Mouse (Mus musculus): Measurements from ENCODE around the gene Arl10. TPM values are rescaled to one million over a fixed set of nuclear protein-coding genes. Genes with fewer than 3 reads are reported as not detected.
A peak's percentile ranks its signal among the peaks of the same experiment; 100 is the strongest.

The Arl10 gene
- 96.9 and 100 TPM in 2 replicates for polyA plus RNA-seq (2015; fragmentation: Nextera tagmentation; extraction: Ambion mirVana)

GRCm38 (mm10) chr13:54574854-54575481 lies at the start of gene Arl10:
Gene Arl10, plus strand, starts transcription at chr13:54575015.
- ATAC-seq: peak; percentile 95
- Histone ChIP-seq H3K9ac (ENCODE audit: low read depth, low read length) (peak within 1 kb of the TSS; percentile 99), H3K9me3 (ENCODE audit: control insufficient read depth, low read length) (no peaks in the 10 kb centered on the region), H3K27ac (ENCODE audit: low read depth, low read length) (peak within 1 kb of the TSS; percentile 85), H3K4me3 (ENCODE audit: low read length) (peak within 1 kb of the TSS; percentile 99), H3K36me3 (ENCODE audit: control insufficient read depth, insufficient read depth, low read length) (peaks cover 9% of the 10 kb centered on the region), H3K27me3 (replicated peaks; ENCODE audit: control insufficient read depth, insufficient read depth, low read length) (peaks cover 3% of the 10 kb centered on the region; the same call in 1 of the 2 replicates), H3K4me2 (ENCODE audit: low read length) (peak within 1 kb of the TSS; percentile 94), H3K4me1 (ENCODE audit: control insufficient read depth, insufficient read depth, low read depth, low read length) (peaks cover 22% of the 10 kb centered on the region)
- under 1% methylated on average over 52 of the region's 55 CpGs for WGBS

DNA sequence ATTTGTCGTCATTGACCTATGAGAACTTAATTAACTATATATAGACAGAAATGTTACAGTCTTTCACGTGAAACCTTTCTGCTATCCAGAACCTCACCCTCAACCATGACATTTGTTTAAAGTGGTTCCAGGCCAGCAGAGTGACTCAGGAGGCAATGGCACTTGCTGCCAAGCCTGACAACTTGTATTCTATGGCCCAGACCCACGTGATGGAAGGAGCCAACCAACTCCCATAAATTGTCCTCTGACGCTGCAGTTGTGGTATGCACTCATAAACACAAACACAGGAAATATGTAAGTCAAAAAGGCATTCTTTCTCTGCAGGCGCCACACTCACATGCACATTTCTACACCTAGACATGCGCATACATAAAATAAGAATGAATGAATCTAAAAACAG lies 47.7 kb upstream of the Arl10 start:
- Histone ChIP-seq H3K9me3 (ENCODE audit: control insufficient read depth, low read length) (no peaks in the 10 kb centered on the region), H3K27me3 (replicated peaks; ENCODE audit: control insufficient read depth, insufficient read depth, low read length) (no peaks in the 10 kb centered on the region), H3K4me2 (ENCODE audit: low read length) (no peak overlapping the region), H3K36me3 (ENCODE audit: control insufficient read depth, insufficient read depth, low read length) (peaks cover 58% of the 10 kb centered on the region), H3K9ac (ENCODE audit: low read depth, low read length) (no peak overlapping the region), H3K27ac (ENCODE audit: low read depth, low read length) (no peak overlapping the region), H3K4me3 (ENCODE audit: low read length) (no peak overlapping the region), H3K4me1 (ENCODE audit: control insufficient read depth, insufficient read depth, low read depth, low read length) (no peaks in the 10 kb centered on the region)
- no peak for ATAC-seq
- 90% methylated on average over 6 of the region's 6 CpGs for WGBS

DNA sequence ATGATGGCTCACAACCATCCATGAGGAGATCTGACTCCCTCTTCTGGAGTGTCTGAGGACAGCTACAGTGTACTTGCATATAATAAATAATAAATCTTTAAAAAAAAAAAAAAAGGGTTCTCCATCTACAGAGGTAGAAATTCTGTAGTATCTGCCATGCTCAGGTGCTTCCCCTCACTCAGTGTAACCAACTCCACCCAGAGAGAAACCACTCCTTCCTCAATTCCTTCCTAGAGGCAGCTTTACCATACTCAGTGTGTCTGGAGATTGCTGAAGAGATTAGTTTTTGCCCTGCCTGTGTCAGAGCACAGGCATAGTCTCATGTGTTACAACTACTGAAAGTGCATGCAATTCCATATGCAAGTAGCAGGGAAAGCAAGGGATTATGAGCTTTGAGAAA lies 42.7 kb upstream of the Arl10 start:
- Histone ChIP-seq H3K36me3 (ENCODE audit: control insufficient read depth, insufficient read depth, low read length) (peaks cover 42% of the 10 kb centered on the region), H3K9me3 (ENCODE audit: control insufficient read depth, low read length) (no peaks in the 10 kb centered on the region), H3K4me2 (ENCODE audit: low read length) (no peak overlapping the region), H3K4me1 (ENCODE audit: control insufficient read depth, insufficient read depth, low read depth, low read length) (no peaks in the 10 kb centered on the region), H3K4me3 (ENCODE audit: low read length) (no peak overlapping the region), H3K27me3 (replicated peaks; ENCODE audit: control insufficient read depth, insufficient read depth, low read length) (no peaks in the 10 kb centered on the region), H3K27ac (ENCODE audit: low read depth, low read length) (no peak overlapping the region), H3K9ac (ENCODE audit: low read depth, low read length) (no peak overlapping the region)
- no peak for ATAC-seq

- Histone ChIP-seq H3K4me3 (ENCODE audit: low read length) (no peak overlapping the region), H3K27me3 (replicated peaks; ENCODE audit: control insufficient read depth, insufficient read depth, low read length) (no peaks in the 10 kb centered on the region), H3K4me1 (ENCODE audit: control insufficient read depth, insufficient read depth, low read depth, low read length) (no peaks in the 10 kb centered on the region), H3K4me2 (ENCODE audit: low read length) (no peak overlapping the region), H3K36me3 (ENCODE audit: control insufficient read depth, insufficient read depth, low read length) (peaks cover 44% of the 10 kb centered on the region), H3K27ac (ENCODE audit: low read depth, low read length) (no peak overlapping the region), H3K9ac (ENCODE audit: low read depth, low read length) (no peak overlapping the region), H3K9me3 (ENCODE audit: control insufficient read depth, low read length) (no peaks in the 10 kb centered on the region)
- ATAC-seq: no peak
- WGBS: 88% methylated on average over 7 of the region's 7 CpGs
Observed at GRCm38 (mm10) chr13:54548036-54548435, 26.8 kb upstream of the Arl10 start.

- Histone ChIP-seq H3K4me3 (ENCODE audit: low read length) (no peak overlapping the region), H3K9ac (ENCODE audit: low read depth, low read length) (no peak overlapping the region), H3K4me1 (ENCODE audit: control insufficient read depth, insufficient read depth, low read depth, low read length) (no peaks in the 10 kb centered on the region), H3K27me3 (replicated peaks; ENCODE audit: control insufficient read depth, insufficient read depth, low read length) (no peaks in the 10 kb centered on the region), H3K27ac (ENCODE audit: low read depth, low read length) (no peak overlapping the region), H3K9me3 (ENCODE audit: control insufficient read depth, low read length) (no peaks in the 10 kb centered on the region), H3K36me3 (ENCODE audit: control insufficient read depth, insufficient read depth, low read length) (peaks cover 58% of the 10 kb centered on the region), H3K4me2 (ENCODE audit: low read length) (no peak overlapping the region)
- WGBS: 93% methylated on average over 9 of the region's 9 CpGs
- ATAC-seq: no peak
Observed at GRCm38 (mm10) chr13:54556176-54556575, 18.6 kb upstream of the Arl10 start.

- Histone ChIP-seq H3K9me3 (ENCODE audit: control insufficient read depth, low read length) (no peaks in the 10 kb centered on the region), H3K4me2 (ENCODE audit: low read length) (no peak overlapping the region), H3K4me3 (ENCODE audit: low read length) (no peak overlapping the region), H3K27me3 (replicated peaks; ENCODE audit: control insufficient read depth, insufficient read depth, low read length) (no peaks in the 10 kb centered on the region), H3K36me3 (ENCODE audit: control insufficient read depth, insufficient read depth, low read length) (peaks cover 60% of the 10 kb centered on the region), H3K4me1 (ENCODE audit: control insufficient read depth, insufficient read depth, low read depth, low read length) (no peaks in the 10 kb centered on the region), H3K27ac (ENCODE audit: low read depth, low read length) (no peak overlapping the region), H3K9ac (ENCODE audit: low read depth, low read length) (no peak overlapping the region)
- no peak for ATAC-seq
- 88% methylated on average over 3 of the region's 3 CpGs for WGBS
Observed at GRCm38 (mm10) chr13:54556796-54557195, 18.0 kb upstream of the Arl10 start.

- peaks cover 65% of the 10 kb centered on the region for H3K36me3 ChIP-seq (ENCODE audit: control insufficient read depth, insufficient read depth, low read length)
- H3K4me1 ChIP-seq (ENCODE audit: control insufficient read depth, insufficient read depth, low read depth, low read length): no peaks in the 10 kb centered on the region
- H3K27me3 ChIP-seq (replicated peaks; ENCODE audit: control insufficient read depth, insufficient read depth, low read length): no peaks in the 10 kb centered on the region
- H3K4me3 ChIP-seq (ENCODE audit: low read length): no peak overlapping the region
- H3K9me3 ChIP-seq (ENCODE audit: control insufficient read depth, low read length): no peaks in the 10 kb centered on the region
- no peak overlapping the region for H3K27ac ChIP-seq (ENCODE audit: low read depth, low read length)
- no peak for ATAC-seq
- H3K4me2 ChIP-seq (ENCODE audit: low read length): no peak overlapping the region
- H3K9ac ChIP-seq (ENCODE audit: low read depth, low read length): no peak overlapping the region
- 100% methylated on average over 1 of the region's 1 CpGs for WGBS
Observed at GRCm38 (mm10) chr13:54557652-54558051, 17.2 kb upstream of the Arl10 start.

DNA sequence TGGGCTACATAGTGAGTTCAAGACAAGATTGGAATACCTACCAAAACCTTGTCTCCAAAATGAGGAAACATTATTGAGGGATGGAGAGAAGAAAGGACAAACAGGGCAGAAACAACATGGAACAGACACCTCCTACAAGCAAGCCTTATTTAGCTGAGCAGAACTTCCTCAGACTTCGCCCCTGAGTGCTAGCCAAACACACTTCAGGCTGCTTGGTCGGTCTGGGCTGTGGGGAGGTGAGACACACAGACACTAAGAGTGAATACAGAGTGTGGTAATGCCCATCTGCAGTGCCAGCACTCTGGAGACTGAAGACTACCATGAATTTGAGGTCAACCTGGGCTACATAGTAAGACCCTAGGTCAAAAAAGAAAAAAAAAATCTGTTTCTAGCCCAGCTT lies 15.2 kb upstream of the Arl10 start:
- Histone ChIP-seq H3K4me2 (ENCODE audit: low read length) (no peak overlapping the region), H3K27me3 (replicated peaks; ENCODE audit: control insufficient read depth, insufficient read depth, low read length) (no peaks in the 10 kb centered on the region), H3K9ac (ENCODE audit: low read depth, low read length) (no peak overlapping the region), H3K27ac (ENCODE audit: low read depth, low read length) (no peak overlapping the region), H3K9me3 (ENCODE audit: control insufficient read depth, low read length) (no peaks in the 10 kb centered on the region), H3K4me1 (ENCODE audit: control insufficient read depth, insufficient read depth, low read depth, low read length) (peaks cover 8% of the 10 kb centered on the region), H3K4me3 (ENCODE audit: low read length) (no peak overlapping the region), H3K36me3 (ENCODE audit: control insufficient read depth, insufficient read depth, low read length) (peaks cover 51% of the 10 kb centered on the region)
- ATAC-seq: no peak
- 97% methylated on average over 2 of the region's 2 CpGs for WGBS

- 94% methylated on average over 7 of the region's 7 CpGs for WGBS
- no peak for ATAC-seq
- H3K4me3 ChIP-seq (ENCODE audit: low read length): no peak overlapping the region
- no peaks in the 10 kb centered on the region for H3K27me3 ChIP-seq (replicated peaks; ENCODE audit: control insufficient read depth, insufficient read depth, low read length)
- H3K9ac ChIP-seq (ENCODE audit: low read depth, low read length): no peak overlapping the region
- no peak overlapping the region for H3K4me2 ChIP-seq (ENCODE audit: low read length)
- no peaks in the 10 kb centered on the region for H3K9me3 ChIP-seq (ENCODE audit: control insufficient read depth, low read length)
- H3K27ac ChIP-seq (ENCODE audit: low read depth, low read length): no peak overlapping the region
- peaks cover 49% of the 10 kb centered on the region for H3K36me3 ChIP-seq (ENCODE audit: control insufficient read depth, insufficient read depth, low read length)
- peaks cover 10% of the 10 kb centered on the region for H3K4me1 ChIP-seq (ENCODE audit: control insufficient read depth, insufficient read depth, low read depth, low read length)
Observed at GRCm38 (mm10) chr13:54560608-54561007, 14.2 kb upstream of the Arl10 start.

Data from hindbrain, embryonic 16.5 days (tissue).